In genomic region chr2:68435494-68436255, GRCm38 (mm10) we compare ENCODE assay signal across 9 mouse cellular contexts. TPM values are rescaled to one million over a fixed set of nuclear protein-coding genes. Genes with fewer than 3 reads are reported as not detected.
DNase-seq lines count a peak whose midpoint lies in the region; ATAC-seq and TF ChIP-seq lines count a peak whose summit lies in the region.
"Had no signal": no experiment of that assay in that cellular context is flagged by ENCODE, and none has a peak within 500 bp of the region (broad histone marks: within the 10 kb centered on the region; RNA-seq: fewer than 3 reads in every experiment).

No protein-coding gene starts in this region.

- peaks cover 4% of the 10 kb centered on the region; the same call in 1 of the 2 replicates for H3K36me3 ChIP-seq in heart, embryonic 12.5 days
- no peaks in the 10 kb centered on the region for H3K36me3 ChIP-seq in limb, embryonic 14.5 days (ENCODE audit: control insufficient read depth, insufficient read depth, low read length)

- H3K27me3 ChIP-seq in heart, embryonic 12.5 days (replicated peaks) = no peaks in the 10 kb centered on the region
- H3K27me3 ChIP-seq in limb, embryonic 14.5 days (ENCODE audit: control insufficient read depth, insufficient read depth, low read length) = no peaks in the 10 kb centered on the region

- H3K27ac ChIP-seq in heart, embryonic 12.5 days (ENCODE audit: poor library complexity, severe bottlenecking) = peak overlapping the region; percentile 88
- H3K27ac ChIP-seq in embryonic fibroblast, embryonic 13.5 days (ENCODE audit: insufficient read depth, low read length) = no peak overlapping the region
- no peak overlapping the region for H3K27ac ChIP-seq in limb, embryonic 14.5 days (replicated peaks; ENCODE audit: low read depth, low read length)
- peak overlapping the region; percentile 77 for H3K27ac ChIP-seq in olfactory bulb, adult 2 months (ENCODE audit: insufficient read depth, low read depth, low read length)
- no peak overlapping the region for H3K27ac ChIP-seq in left cerebral cortex, adult 2 months

- TF ChIP-seq POLR2A in embryonic fibroblast, embryonic 13.5 days (IDR thresholded peaks at IDR 0.05; ENCODE audit: low read depth, low read length) = no peak
- no peak for TF ChIP-seq POLR2A in limb, embryonic 14.5 days (IDR thresholded peaks at IDR 0.05; ENCODE audit: borderline replicate concordance, extremely low read depth, insufficient read depth, insufficient read length)
- no peak for TF ChIP-seq POLR2A in olfactory bulb, adult 2 months (IDR thresholded peaks at IDR 0.05; ENCODE audit: insufficient read depth, low read depth, low read length)

- intact Hi-C loops in left cerebral cortex, adult 2 months (cut with DNase I) = no loop called here

- 0 out of 2 replicates have a peak overlapping the region, but pooled peaks have one; percentile 51 for H3K9ac ChIP-seq in heart, embryonic 12.5 days
- H3K9ac ChIP-seq in limb, embryonic 14.5 days (ENCODE audit: low read depth, low read length, severe bottlenecking) = no peak overlapping the region

- H3K4me3 ChIP-seq in heart, embryonic 12.5 days = peak overlapping the region; percentile 8; the same call in 1 of the 2 replicates
- peak overlapping the region; percentile 4 for H3K4me3 ChIP-seq in embryonic fibroblast, embryonic 13.5 days (ENCODE audit: insufficient read depth, low read length)
- no peak overlapping the region for H3K4me3 ChIP-seq in limb, embryonic 14.5 days (replicated peaks; ENCODE audit: low read length)
- H3K4me3 ChIP-seq in olfactory bulb, adult 2 months (ENCODE audit: insufficient read depth, low read depth, low read length) = no peak overlapping the region
- H3K4me3 ChIP-seq in left cerebral cortex, adult 2 months = no peak overlapping the region
- H3K4me3 ChIP-seq: erythroblast, embryonic 14.5 days had no signal

- WGBS in heart, embryonic 12.5 days = 14% methylated on average over 15 of the region's 15 CpGs
- 12% methylated on average over 15 of the region's 15 CpGs for WGBS in limb, embryonic 14.5 days
- WGBS in olfactory bulb, adult 2 months = 42% methylated on average over 15 of the region's 15 CpGs

- no peak for TF ChIP-seq CTCF in embryonic fibroblast, embryonic 13.5 days (IDR thresholded peaks at IDR 0.05; ENCODE audit: borderline replicate concordance, insufficient read depth, low read length)
- no peak for TF ChIP-seq CTCF in olfactory bulb, adult 2 months (IDR thresholded peaks at IDR 0.05; ENCODE audit: insufficient read depth, low read depth, low read length)
- no peak for TF ChIP-seq CTCF in left cerebral cortex, adult 2 months (IDR thresholded peaks at IDR 0.05)

- DNase-seq in heart, adult 18-20 months = no peak
- DNase-seq in limb, embryonic 14.5 days (ENCODE audit: low spot score) = no peak
- DNase-seq in left cerebral cortex, adult 2 months (ENCODE audit: extremely low spot score in 1 of 2, low spot score in 2 of 2) = no peak
- DNase-seq in frontal cortex, postnatal 36 days (ENCODE audit: low spot score in 2 of 2) = no peak
- DNase-seq in left cerebral cortex, adult 8-10 months (ENCODE audit: low spot score in 2 of 2) = no peak

- ATAC-seq in heart, embryonic 12.5 days (ENCODE audit: insufficient number of reproducible peaks, low FRiP score) = peak; percentile 19; the same call in 1 of the 2 replicates
- no peak for ATAC-seq in limb, embryonic 14.5 days (ENCODE audit: low FRiP score, low read depth)

- no peaks in the 10 kb centered on the region for H3K9me3 ChIP-seq in heart, embryonic 12.5 days (replicated peaks)
- no peaks in the 10 kb centered on the region for H3K9me3 ChIP-seq in limb, embryonic 14.5 days (ENCODE audit: control insufficient read depth, low read length)

- H3K4me2 ChIP-seq in heart, embryonic 12.5 days = peak overlapping the region; percentile 54
- H3K4me2 ChIP-seq in limb, embryonic 14.5 days (replicated peaks; ENCODE audit: low read depth, low read length, severe bottlenecking) = 0 out of 2 replicates have a peak overlapping the region, but pooled peaks have one; percentile 18

- H3K4me1 ChIP-seq in heart, embryonic 12.5 days (replicated peaks) = peaks cover 81% of the 10 kb centered on the region
- H3K4me1 ChIP-seq in embryonic fibroblast, embryonic 13.5 days (ENCODE audit: control insufficient read depth, insufficient read depth, low read length) = peaks cover 10% of the 10 kb centered on the region
- H3K4me1 ChIP-seq in limb, embryonic 14.5 days (ENCODE audit: control insufficient read depth, insufficient read depth, low read length) = peaks cover 13% of the 10 kb centered on the region
- H3K4me1 ChIP-seq in olfactory bulb, adult 2 months (ENCODE audit: control insufficient read depth, insufficient read depth, low read length) = peaks cover 30% of the 10 kb centered on the region

RNA-seq across cellular contexts. Expression of gene Stk39, which starts 36.4 kb away (rescaled TPM):
- polyA plus RNA-seq in heart, embryonic 12.5 days (2016; fragmentation: Nextera tagmentation; extraction: Ambion mirVana) = 75.5 and 77.2 TPM in 2 replicates
- 10 to 100 TPM; 88.1 to 97.1 TPM for total RNA-seq in heart, adult 18-20 months (2021)
- polyA plus RNA-seq in embryonic fibroblast, embryonic 13.5 days (2011; ENCODE audit: insufficient read length, low read depth, missing spikeins) = 26.3 and 26.4 TPM in 2 replicates
- polyA plus RNA-seq in limb, embryonic 14.5 days (2012; rRNA removed) = 12.1 and 14.9 TPM in 2 replicates
- 16.8 and 18.4 TPM in 2 replicates for polyA plus RNA-seq in limb, embryonic 14.5 days (2014; fragmentation: Nextera tagmentation; extraction: Ambion mirVana)
- polyA plus RNA-seq in olfactory bulb, adult 2 months (2012; ENCODE audit: insufficient read depth, insufficient read length, low replicate concordance, missing spikeins) = not detected in 2 replicates
- total RNA-seq in left cerebral cortex, adult 2 months (2021) = 10 to 100 TPM; 82.0 to 87.6 TPM
- 10 to 100 TPM; 88.4 to 96.1 (median 92.5) TPM for total RNA-seq in left cerebral cortex, adult 8-10 months (2022)
- polyA plus RNA-seq: erythroblast, embryonic 14.5 days had no signal

Comparison
In these comparisons a context has a peak if more than half of its experiments do, and no peak if none do; other contexts are left out.
1. H3K27ac ChIP-seq: peak in heart, embryonic 12.5 days (single experiment) and olfactory bulb, adult 2 months (single experiment); none in embryonic fibroblast, embryonic 13.5 days (single experiment), limb, embryonic 14.5 days (single experiment) and left cerebral cortex, adult 2 months (single experiment).
2. H3K4me3 ChIP-seq: peak in heart, embryonic 12.5 days (single experiment) and embryonic fibroblast, embryonic 13.5 days (single experiment); none in limb, embryonic 14.5 days (single experiment), olfactory bulb, adult 2 months (single experiment) and left cerebral cortex, adult 2 months (single experiment).